Mouse (Mus musculus) T-helper 1 cell (primary cell): Measurements from ENCODE around the gene Fxyd6.

ENCODE experiments used
- in situ Hi-C: fragments of 300-600 bp; cut with MboI, MseI; formaldehyde crosslinking; loops from one replicate; pipeline ENCODE4 v1.15.1; 2025; ENCODE audit warnings: high pct_unique_total_duplicates

Gene Fxyd6

DNA sequence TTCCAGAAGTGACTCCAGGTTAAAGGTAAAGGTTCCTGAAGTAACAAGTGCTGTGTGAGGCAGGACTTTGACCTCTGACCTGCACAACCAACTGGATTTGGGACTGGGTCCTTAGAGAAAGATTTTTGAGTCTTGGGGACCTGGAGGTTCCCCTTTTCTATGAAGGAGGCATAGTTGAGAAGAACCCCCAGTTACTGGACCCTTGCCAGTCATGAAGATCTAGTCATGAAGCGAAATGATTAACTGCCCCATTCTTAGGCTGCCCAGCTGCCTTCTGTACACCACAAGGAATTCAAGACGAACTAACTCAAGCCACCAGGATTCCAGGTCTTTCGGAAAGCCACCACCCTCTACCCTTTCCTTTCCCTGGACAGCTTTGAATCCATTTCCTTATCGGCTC is 6.4 kb downstream of the Fxyd6 start:
- in situ Hi-C loops = no loop called here

DNA sequence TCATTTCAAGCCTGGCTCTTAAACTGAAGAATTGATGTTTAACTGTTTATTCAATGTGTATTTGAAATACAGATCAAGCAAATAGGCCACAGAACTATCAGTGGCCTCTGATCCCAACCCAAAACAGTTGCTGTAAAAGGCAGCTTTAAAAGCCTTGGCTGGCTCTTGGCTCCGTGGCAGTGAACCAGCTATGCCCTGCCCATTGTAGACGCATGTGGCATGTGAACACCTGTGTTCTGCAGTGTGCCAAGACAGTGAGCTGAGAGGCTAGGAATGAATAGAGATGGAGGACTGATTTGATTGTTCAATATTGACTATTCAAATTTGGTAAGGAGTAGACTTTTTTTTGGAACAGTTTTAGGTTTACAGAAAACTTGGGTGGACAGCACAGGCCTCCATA is 6.9 kb downstream of the Fxyd6 start:
- in situ Hi-C loops = no loop called here

DNA sequence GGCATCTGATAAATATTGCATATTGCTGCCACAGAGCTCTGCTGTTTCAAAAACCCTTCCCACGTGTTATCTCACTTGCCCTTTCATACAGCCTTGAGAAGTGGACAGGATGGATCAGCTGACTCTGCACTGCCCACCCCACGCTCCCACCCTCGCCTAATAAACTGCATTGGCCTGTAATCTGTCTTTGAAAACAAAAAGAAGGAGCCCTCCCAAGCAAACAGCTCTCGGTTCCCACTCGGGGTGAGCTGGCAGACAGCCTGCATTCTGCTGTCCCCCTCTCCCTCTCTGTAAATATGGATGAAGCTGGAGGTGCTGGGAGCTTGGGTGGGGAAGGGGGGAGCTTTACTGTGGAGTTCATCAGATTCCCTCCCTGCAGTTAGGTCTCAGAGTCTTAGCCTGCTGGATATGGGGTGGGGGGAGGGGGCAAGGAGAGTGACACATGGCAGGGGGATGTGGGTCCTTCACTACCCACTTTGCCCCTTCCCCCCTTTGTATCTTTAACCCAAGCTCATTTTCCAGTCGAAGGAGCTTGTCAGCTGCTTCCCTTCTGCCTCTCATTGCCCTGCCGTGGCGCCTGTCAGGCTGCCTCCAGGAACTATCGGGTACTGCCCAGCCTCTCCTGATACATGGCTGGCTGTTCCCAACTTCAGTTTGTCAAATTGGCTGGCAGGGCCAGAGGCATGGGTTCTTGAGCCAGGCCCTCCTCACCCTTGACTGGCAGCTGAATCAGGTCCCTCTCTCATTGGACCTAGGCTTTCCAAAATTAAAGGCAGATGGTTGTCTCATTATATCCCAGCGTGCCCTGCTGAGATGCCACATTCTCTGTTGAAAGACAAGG is 10.6 kb downstream of the Fxyd6 start:
- in situ Hi-C loops = loop anchor here (10.0 kb wide), 1 partner anchor 226 kb away; no protein-coding TSS in a partner anchor

DNA sequence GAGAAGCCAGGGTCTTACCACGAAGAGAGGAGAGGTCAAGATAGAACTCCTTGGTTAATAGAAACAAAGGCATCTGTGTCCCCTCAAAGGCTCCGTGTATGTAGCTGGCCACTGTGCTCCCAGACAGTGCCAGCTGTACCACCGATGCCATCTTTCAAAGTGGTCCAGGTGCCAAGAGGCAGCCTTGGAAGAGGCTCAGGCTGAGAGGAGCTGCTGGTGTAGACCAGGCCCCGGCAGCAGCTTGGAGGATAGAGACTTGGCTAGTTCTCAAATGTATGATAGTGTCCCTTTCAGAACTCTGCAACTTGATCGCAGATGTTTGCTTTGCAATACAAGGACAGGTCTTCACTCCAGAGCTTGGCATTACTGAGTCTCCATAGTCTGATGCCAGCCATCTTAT is 12.4 kb downstream of the Fxyd6 start:
- in situ Hi-C loops = loop anchor here (10.0 kb wide), 1 partner anchor 228 kb away; no protein-coding TSS in a partner anchor

DNA sequence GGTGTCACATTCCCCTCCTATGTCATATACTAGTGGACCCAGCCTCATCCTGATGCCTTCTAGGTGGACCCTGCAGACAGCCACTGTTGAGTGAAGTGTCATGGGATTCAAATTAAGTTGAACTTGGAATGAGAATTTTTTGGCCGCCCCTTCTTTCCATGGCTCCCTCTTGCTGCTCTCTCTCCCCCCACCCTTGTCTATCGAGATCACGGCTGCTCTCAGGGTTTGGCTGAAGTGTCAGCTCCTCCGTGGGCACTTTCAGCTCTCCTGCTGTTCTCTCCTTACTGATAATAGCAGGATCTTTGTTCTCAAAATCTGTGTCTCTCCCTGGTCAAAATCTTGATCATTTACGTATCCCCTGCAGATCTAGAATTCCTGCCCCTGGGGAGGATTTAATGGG is 12.8 kb downstream of the Fxyd6 start:
- in situ Hi-C loops = loop anchor here (10.0 kb wide), 1 partner anchor 228 kb away; no protein-coding TSS in a partner anchor

DNA sequence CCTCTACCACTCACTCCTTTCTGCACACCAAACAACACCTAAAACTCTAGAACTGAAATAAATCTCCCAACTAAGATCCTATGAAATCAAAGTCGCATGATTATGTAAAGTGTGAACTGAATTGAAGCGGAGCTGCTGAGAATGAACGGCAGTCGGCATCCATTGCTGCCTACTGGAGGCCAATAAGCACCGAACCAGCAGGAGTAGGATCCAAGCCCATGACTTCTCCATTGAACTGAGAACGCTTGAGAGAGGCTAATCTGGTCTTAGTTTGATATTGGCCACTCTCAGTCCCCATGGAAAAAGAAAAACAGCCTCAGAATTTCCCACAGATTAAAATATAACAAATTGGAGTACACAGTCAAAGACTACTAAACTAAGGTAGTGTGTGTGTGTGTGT is 13.9 kb downstream of the Fxyd6 start:
- in situ Hi-C loops = loop anchor here (10.0 kb wide), 1 partner anchor 229 kb away; no protein-coding TSS in a partner anchor

DNA sequence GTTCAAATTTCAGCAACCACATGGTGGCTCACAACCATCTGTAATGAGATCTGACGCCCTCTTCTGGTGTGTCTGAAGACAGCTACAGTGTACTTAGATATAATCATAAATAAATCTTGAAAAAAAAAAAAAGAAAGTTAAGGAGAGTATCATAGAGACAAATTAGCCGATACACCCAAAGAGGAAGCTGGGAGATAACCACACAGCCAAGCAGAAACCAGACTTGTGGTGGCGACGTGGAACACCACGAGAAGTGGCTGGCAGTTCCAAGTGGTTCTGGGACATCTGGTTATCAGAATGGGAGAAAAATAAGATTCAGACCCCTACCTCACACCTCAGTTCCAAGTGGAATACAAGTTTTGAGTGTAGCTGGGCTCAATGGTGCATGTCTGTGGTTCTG is 16.7 kb downstream of the Fxyd6 start:
- in situ Hi-C loops = loop anchor here (10.0 kb wide), 1 partner anchor 232 kb away; no protein-coding TSS in a partner anchor

DNA sequence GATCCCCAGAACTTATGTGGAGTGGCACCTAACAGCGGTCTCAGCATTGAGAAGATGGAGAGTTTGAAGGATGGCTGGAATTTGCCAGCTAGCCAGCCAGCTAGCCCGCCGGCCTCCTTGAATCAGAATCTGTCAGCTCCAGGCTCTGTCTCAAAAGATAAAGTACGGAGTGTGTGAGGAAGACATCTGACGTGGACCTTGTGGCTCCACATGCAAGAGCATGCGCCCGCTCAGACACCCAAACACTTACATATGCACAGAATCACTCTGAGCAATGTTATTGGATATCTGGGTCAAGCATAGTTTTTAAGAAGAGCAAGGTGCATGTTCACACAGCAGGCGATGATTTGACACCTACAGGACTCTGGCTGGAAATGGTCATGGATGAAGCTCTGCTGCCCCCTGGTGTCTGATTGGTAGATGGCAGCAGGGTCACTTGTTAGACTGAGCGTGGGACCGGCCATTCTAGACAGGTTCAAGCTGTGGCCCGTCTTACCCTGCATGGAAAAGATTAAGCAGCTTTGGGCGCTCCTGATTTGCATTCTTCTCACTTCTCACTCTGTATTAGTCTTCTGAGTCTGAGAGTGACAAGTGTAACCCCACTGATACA is 18.5 kb downstream of the Fxyd6 start:
- in situ Hi-C loops = loop anchor here (10.0 kb wide), 1 partner anchor 234 kb away; no protein-coding TSS in a partner anchor

DNA sequence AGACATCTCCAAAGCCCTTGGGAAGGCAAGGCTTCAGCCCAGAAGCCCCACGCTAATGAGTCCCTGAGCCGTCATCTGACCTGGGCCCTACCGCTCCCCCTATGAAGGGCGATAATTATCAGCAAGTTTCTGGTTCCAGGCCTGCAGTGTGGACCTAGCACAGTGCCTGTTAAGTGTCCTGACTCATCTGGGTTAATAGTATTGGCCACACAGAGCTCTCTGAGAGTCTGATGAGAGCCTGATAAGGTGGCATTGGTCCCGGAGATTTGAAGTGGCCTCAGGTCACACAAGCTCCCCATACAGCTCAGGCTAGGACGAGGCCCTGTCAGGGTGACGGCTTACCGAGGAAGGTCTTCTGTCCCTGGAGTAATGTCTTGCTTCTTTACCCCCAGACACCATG is 19.6 kb downstream of the Fxyd6 start:
- in situ Hi-C loops = loop anchor here (10.0 kb wide), 1 partner anchor 235 kb away; no protein-coding TSS in a partner anchor

DNA sequence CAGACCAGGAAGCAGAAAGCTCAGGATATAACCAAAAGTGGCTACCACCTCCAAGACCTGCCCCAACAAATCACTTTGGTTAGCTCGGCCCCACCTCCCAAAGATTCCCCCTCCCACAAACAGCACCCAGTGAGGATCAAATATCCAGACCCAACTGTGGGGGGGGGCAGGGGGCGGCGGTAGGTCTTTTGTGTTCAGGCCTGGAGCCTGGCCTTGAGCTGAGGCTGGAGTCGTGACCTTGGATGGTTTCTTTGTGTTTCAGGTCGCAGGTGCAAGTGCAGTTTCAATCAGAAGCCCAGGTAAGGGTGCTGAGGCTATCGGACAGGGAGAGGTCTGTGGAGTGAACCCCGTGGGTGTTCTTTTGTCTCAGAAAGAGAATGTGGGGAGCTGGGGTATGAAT is 21.3 kb downstream of the Fxyd6 start:
- in situ Hi-C loops = loop anchor here (5.0 kb wide), 2 partner anchors 169 to 359 kb away; no protein-coding TSS in a partner anchor

DNA sequence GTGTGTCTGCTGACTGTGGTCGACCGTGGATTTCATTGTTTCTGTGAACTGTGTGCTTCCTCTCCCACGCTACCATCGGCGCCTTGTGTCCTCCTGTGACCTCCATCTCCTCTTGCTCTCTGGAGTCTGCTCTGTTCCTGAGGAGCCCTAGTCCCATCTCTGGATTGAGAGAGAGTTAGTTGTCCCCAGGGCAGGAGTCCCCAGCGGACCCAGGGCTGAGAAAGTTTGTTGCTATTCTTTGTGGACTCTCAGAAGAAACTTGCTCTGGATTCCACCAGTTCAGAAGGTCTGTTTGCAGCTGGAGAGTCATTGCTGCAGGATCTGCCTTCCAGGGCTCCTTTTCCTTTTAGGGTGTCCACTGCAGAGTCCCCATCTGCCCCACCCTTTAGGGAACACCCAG is 25.2 kb downstream of the Fxyd6 start:
- in situ Hi-C loops = no loop called here

DNA sequence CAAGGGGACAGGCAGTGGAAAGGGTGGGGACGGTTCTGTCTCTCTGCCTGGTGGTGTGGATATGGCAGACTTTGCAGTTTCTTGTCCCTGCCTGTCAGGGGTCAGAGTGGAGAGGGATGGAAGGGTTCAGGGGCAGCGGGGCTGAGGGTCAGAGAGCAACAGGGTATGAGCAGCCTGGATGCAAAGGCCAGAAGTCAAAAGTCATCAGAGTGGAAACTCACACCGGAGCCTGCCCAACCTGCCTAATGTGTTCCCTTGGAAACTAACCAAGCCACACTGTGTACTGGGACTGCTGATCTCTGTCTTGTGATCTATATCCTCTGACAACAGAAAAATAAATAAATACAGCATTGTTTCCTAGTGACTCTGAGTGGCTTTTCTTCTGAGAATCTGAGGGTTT is 25.8 kb downstream of the Fxyd6 start:
- in situ Hi-C loops = no loop called here

DNA sequence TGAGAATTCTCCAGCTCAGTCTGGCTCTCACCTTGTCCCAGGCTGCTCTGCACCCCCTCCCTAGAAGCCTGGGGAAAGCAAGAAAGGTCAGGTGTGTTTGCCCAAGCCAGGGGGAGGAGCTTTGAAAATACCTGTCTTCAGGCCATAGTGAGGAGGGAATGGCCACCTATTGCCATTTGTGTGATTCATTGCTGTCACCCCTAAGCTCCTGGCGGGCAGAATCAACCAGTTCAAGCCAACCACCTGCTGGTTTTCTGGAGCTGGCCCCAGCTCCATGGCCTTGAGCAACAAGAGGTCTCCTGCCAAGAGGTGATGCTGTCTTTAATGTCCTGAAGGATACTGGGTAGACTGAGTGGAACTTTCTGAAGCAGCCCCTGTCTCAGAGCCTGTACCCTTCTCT is 28.4 kb downstream of the Fxyd6 start:
- in situ Hi-C loops = no loop called here

DNA sequence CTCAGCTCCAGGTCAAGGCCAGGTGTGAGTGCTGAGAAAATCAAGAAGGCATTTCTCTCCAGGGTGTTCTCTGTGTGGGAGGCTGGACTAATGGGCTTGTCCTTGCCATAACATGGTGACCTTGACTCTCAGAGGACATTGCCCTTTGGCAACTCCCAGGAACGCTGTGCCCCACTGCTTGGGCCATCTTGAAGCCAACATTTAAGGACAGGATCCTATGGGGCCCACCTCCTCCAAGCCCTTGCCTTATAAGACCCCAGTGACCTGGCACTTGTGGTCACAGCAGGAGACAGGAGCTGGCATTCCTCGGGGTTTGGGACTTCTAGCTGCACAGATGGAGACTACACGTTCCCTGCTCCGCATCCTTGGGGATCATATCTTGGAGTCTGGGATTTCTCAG is 29.4 kb downstream of the Fxyd6 start, which contains the start of gene Fxyd2:
Gene Fxyd2 (plus strand): TSS at position 236 of the 400 bp plus-strand sequence.
- in situ Hi-C loops = no loop called here

DNA sequence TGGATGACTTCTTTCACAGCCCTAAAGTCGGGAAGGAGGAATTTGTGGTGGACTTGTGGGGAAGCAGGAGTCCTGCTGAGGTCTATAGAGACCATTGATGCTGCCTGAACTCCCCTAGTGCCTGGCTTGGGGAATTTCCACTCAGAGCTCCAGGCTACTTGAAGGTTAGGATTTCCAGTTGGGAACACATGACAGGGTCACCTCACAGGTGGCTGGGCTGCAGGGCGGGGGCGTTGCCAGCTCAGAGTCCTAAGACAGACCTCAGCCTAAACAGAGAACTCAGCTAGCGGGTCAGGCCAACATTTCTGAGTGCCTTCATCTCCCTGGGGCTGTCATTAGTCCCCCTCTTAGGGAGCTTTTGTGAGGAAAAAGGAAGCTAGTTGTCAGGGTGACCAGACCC is 31.9 kb downstream of the Fxyd6 start:
- in situ Hi-C loops = no loop called here

DNA sequence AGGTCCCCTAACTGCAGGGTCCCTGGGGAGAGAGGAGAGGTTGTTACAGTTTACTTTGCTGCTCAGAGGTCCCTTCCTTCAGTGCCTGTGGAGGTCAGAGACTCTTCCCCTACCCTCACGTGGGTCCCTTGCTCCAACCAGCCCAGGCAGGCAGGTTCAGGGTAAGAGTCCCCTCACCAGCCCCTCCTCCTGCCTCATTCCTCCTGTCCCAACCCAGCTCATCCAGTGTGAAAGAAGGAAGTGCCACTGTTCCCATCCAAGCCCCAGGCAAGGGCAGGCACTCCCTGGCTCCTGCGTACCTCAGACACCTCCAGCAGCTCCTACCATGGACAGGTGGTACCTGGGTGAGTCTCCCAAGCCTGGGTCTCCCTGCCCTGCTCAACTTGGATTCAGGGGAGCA is 33.0 kb downstream of the Fxyd6 start:
- in situ Hi-C loops = no loop called here

DNA sequence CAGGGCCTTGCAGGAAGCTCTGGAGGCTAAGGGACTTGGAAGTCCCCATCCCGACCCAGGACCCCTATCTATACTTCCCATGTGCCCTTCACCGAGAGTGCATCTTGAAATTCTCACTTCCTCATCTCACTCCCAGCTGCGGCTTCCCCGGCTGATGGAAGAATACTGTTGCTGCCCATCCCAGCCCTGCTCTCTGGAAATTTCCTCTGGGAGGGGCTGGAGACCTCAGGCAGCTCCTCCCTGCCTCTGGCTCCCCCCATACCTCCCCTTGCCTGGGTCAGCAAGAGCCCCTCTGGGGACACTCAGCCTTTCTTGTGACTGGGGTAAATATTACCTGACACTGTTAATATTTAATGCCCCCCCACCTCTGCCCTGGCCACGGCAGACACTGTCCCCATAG is 35.7 kb downstream of the Fxyd6 start:
- in situ Hi-C loops = no loop called here

DNA sequence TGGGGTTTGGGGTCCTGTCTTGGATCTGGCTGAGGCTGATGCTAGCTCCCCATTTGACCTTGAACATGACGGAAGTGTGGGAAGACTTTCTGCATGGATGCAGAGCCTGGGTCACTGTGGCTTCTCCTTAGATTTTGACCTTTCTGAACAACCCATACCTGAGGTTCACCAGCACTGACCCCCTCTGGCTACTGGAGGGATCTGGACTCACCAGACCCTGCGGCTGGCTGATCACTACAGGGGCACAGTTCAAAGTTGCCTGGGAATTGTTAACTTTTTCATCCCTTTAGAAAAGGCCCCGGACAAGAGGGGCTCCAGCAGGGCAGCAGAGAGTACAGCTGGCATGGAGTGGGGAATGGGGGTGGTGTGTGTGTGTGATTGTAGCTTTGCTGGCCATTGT is 36.8 kb downstream of the Fxyd6 start:
- in situ Hi-C loops = no loop called here

DNA sequence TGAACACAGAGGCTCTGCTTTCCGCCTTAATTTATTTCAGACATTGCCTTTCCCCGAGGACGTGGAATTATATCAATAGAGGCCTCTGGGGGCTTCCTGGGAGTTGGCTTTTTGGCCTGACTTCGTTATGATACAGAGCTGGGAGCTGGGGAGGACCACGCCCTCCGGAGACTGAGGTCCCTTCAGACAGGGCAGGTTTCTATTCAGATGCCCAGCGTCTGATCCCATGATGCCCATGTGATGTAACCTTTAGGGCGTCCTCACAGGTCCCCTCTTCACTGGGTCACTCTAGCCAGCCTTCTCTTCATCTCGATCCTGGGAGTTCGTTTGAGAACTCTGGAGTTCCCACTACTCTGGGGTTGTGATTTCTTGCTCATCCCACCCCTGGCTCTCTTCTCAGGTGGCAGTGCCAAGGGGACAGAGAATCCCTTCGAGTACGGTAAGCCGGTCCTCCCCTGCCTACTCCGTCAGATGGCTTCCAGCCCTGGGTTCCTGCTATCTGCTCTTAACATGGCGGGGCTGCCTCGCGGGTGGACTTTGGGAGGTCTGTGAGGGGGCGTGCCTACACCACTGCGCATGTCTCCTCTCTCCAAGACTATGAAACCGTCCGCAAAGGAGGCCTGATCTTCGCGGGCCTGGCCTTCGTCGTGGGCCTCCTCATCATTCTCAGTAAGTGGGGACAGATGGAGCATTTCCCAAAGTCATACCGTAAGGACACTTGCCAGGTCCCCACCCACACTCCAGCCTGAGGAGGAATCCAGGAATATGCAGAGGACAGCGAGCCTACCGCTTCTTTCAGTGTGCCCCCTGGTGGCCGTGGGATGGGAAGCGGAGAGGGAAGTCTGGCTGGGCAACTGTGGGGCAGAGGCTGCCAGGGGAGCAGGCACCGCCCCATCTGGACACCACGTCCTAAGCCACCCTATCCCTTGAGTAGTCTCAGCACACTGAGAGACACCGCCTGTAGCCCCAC is 38.0 kb downstream of the Fxyd6 start:
- in situ Hi-C loops = no loop called here

DNA sequence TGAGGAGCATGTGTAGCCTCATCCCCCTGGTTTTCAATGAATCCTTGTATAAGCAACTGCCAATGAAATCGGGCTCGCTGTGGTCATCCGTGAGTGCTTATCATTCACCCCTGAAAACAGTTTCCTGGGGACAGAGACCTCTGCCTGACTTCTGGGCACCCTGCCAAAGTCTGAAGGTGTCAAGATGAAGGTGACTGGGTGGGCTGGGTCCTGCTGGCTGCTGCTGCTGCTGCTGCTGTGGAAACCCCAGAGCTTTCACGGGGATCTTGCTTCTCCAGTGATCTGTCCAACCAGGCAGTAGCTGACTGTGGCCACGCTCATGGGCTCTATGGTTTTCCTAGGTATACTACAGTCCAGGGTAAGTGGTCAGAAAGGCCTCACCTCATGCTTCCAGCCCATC is 40.2 kb downstream of the Fxyd6 start:
- in situ Hi-C loops = loop anchor here (5.0 kb wide), 1 partner anchor 108 kb away; no protein-coding TSS in a partner anchor

DNA sequence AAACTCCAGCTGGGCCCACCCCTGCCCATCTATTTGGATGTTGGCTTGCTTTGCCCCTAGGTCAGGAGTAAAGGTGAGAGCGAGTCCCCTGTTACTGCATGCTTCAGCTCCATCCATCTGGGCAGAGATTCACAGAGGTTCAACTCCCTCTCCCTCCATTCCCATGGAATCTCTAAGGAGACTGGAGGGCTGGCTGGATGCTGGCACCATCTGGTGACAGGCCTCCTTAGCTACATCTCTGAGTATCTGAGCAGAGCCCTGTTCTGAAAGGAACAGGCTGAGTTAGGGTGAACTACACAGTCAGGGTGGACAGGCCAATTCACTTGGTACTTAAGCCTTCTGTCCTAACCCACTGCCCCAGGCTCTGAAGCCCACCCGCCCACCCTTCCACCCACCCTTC is 40.6 kb downstream of the Fxyd6 start:
- in situ Hi-C loops = loop anchor here (5.0 kb wide), 1 partner anchor 108 kb away; no protein-coding TSS in a partner anchor
